Mouse (Mus musculus) intestine, embryonic 16.5 days (tissue): ENCODE measurements around the gene 3110040M04Rik. TPM values are rescaled to one million over a fixed set of nuclear protein-coding genes. Genes with fewer than 3 reads are reported as not detected.

Source experiments
- ATAC-seq: fragments of 200-750 bp; cut with Nextera tagmentation; 2 replicates; pipeline ENCODE4 v1.8.0; 2017; ENCODE audit warnings: moderate TSS enrichment, moderate library complexity
- H3K27ac ChIP-seq: fragments of 300-500 bp; sonication (generic); 2 replicates; pipeline ENCODE4 v1.5.1; 2014; ENCODE audit warnings: mild to moderate bottlenecking, low read length
- H3K27me3 ChIP-seq: fragments of 300-500 bp; sonication (generic); replicated peaks from 2 replicates; pipeline ENCODE4 v1.6.1; 2014; ENCODE audit warnings: low read length, control low read depth, mixed read lengths; ENCODE audit not compliant: control insufficient read depth, insufficient read depth
- H3K36me3 ChIP-seq: fragments of 300-500 bp; sonication (generic); 2 replicates; pipeline ENCODE4 v1.6.1; 2014; ENCODE audit warnings: low read length, control low read depth; ENCODE audit not compliant: control insufficient read depth, insufficient read depth
- H3K4me1 ChIP-seq: fragments of 300-500 bp; sonication (generic); 2 replicates; pipeline ENCODE4 v1.6.1; 2014; ENCODE audit warnings: low read length, control low read depth, mixed read lengths; ENCODE audit not compliant: control insufficient read depth, insufficient read depth
- H3K4me2 ChIP-seq: fragments of 300-500 bp; sonication (generic); 2 replicates; pipeline ENCODE4 v1.6.1; 2014; ENCODE audit warnings: low read depth, low read length, control low read depth
- H3K4me3 ChIP-seq: fragments of 300-500 bp; sonication (generic); 2 replicates; pipeline ENCODE4 v1.5.1; 2014; ENCODE audit warnings: mild to moderate bottlenecking, low read length
- H3K9ac ChIP-seq: fragments of 300-500 bp; sonication (generic); 2 replicates; pipeline ENCODE4 v1.6.1; 2014; ENCODE audit warnings: low read depth, low read length
- H3K9me3 ChIP-seq: fragments of 300-500 bp; sonication (generic); 2 replicates; pipeline ENCODE4 v1.6.1; 2016; ENCODE audit warnings: low read length, control low read depth; ENCODE audit not compliant: control insufficient read depth
- WGBS: fragments of 180-500 bp; shearing (Covaris S2); extraction: QIAGEN DNeasy Blood & Tissue Kit; methylation state at CpG from one replicate; pipeline ENCODE4 v1.1.7; 2014; 5-methylcytosine and 5-hydroxymethylcytosine counted together
- polyA plus RNA-seq: library from polyadenylated mRNA; unstranded; fragments of >200 nt; fragmentation: Nextera tagmentation; extraction: Ambion mirVana; gene quantifications from 2 replicates; pipeline ENCODE4 v1.2.1, GENCODE M21; 2015

Gene 3110040M04Rik
- polyA plus RNA-seq, 1 experiment from 2014 or later = not detected

- WGBS = 67% methylated on average over 1 of the region's 1 CpGs
- ATAC-seq = no peak
Measured at GRCm38 (mm10) chr1:151223377-151223776, 19.5 kb downstream of the 3110040M04Rik start.

GRCm38 (mm10) chr1:151224536-151224935 is 20.6 kb downstream of the 3110040M04Rik start:
- Histone ChIP-seq H3K4me1 (no peaks in the 10 kb centered on the region), H3K4me3 (no peak overlapping the region), H3K4me2 (no peak overlapping the region), H3K27ac (no peak overlapping the region), H3K9ac (no peak overlapping the region), H3K36me3 (no peaks in the 10 kb centered on the region), H3K9me3 (no peaks in the 10 kb centered on the region), H3K27me3 (no peaks in the 10 kb centered on the region)
- no peak for ATAC-seq
- 95% methylated on average over 1 of the region's 1 CpGs for WGBS

More at GRCm38 (mm10) chr1:151223377-151223776, 19.5 kb downstream of the 3110040M04Rik start:
- Histone ChIP-seq H3K36me3 (no peaks in the 10 kb centered on the region), H3K9me3 (no peaks in the 10 kb centered on the region), H3K27ac (no peak overlapping the region), H3K4me1 (no peaks in the 10 kb centered on the region), H3K9ac (no peak overlapping the region), H3K27me3 (no peaks in the 10 kb centered on the region), H3K4me2 (no peak overlapping the region), H3K4me3 (no peak overlapping the region)

GRCm38 (mm10) chr1:151227506-151227905 is 23.6 kb downstream of the 3110040M04Rik start:
- H3K9me3 ChIP-seq = no peaks in the 10 kb centered on the region
- no peaks in the 10 kb centered on the region for H3K27me3 ChIP-seq
- H3K4me2 ChIP-seq = no peak overlapping the region
- H3K9ac ChIP-seq = no peak overlapping the region
- H3K27ac ChIP-seq = no peak overlapping the region
- WGBS = 78% methylated on average over 8 of the region's 8 CpGs
- no peak for ATAC-seq
- no peaks in the 10 kb centered on the region for H3K4me1 ChIP-seq
- H3K36me3 ChIP-seq = no peaks in the 10 kb centered on the region
- no peak overlapping the region for H3K4me3 ChIP-seq

GRCm38 (mm10) chr1:151228320-151228989 is 24.5 kb downstream of the 3110040M04Rik start:
- ATAC-seq = no peak
- Histone ChIP-seq H3K4me1 (no peaks in the 10 kb centered on the region), H3K27me3 (no peaks in the 10 kb centered on the region), H3K4me3 (no peak overlapping the region), H3K4me2 (no peak overlapping the region), H3K9me3 (no peaks in the 10 kb centered on the region), H3K27ac (no peak overlapping the region), H3K9ac (no peak overlapping the region), H3K36me3 (no peaks in the 10 kb centered on the region)
- 73% methylated on average over 1 of the region's 1 CpGs for WGBS

GRCm38 (mm10) chr1:151232346-151232745 is 28.4 kb downstream of the 3110040M04Rik start:
- Histone ChIP-seq H3K9ac (no peak overlapping the region), H3K36me3 (no peaks in the 10 kb centered on the region), H3K4me2 (no peak overlapping the region), H3K4me1 (no peaks in the 10 kb centered on the region), H3K9me3 (no peaks in the 10 kb centered on the region), H3K27ac (no peak overlapping the region), H3K27me3 (no peaks in the 10 kb centered on the region), H3K4me3 (no peak overlapping the region)
- 86% methylated on average over 3 of the region's 3 CpGs for WGBS
- no peak for ATAC-seq

GRCm38 (mm10) chr1:151233756-151234155 is 29.8 kb downstream of the 3110040M04Rik start:
- 83% methylated on average over 3 of the region's 3 CpGs for WGBS
- H3K36me3 ChIP-seq = no peaks in the 10 kb centered on the region
- H3K27me3 ChIP-seq = no peaks in the 10 kb centered on the region
- no peak overlapping the region for H3K9ac ChIP-seq
- no peak for ATAC-seq
- H3K9me3 ChIP-seq = no peaks in the 10 kb centered on the region
- H3K4me1 ChIP-seq = no peaks in the 10 kb centered on the region
- H3K4me2 ChIP-seq = no peak overlapping the region
- H3K4me3 ChIP-seq = no peak overlapping the region
- H3K27ac ChIP-seq = no peak overlapping the region

- 56% methylated on average over 2 of the region's 2 CpGs for WGBS
- Histone ChIP-seq H3K4me3 (no peak overlapping the region), H3K9me3 (no peaks in the 10 kb centered on the region), H3K4me2 (no peak overlapping the region), H3K27me3 (no peaks in the 10 kb centered on the region), H3K9ac (no peak overlapping the region), H3K4me1 (no peaks in the 10 kb centered on the region), H3K36me3 (no peaks in the 10 kb centered on the region), H3K27ac (no peak overlapping the region)
- no peak for ATAC-seq
Measured at GRCm38 (mm10) chr1:151235574-151235973, 31.7 kb downstream of the 3110040M04Rik start.

- no peaks in the 10 kb centered on the region for H3K4me1 ChIP-seq
- ATAC-seq = no peak
- H3K36me3 ChIP-seq = no peaks in the 10 kb centered on the region
- no peaks in the 10 kb centered on the region for H3K9me3 ChIP-seq
- H3K27ac ChIP-seq = no peak overlapping the region
- 64% methylated on average over 13 of the region's 13 CpGs for WGBS
- no peak overlapping the region for H3K9ac ChIP-seq
- H3K4me2 ChIP-seq = no peak overlapping the region
- no peaks in the 10 kb centered on the region for H3K27me3 ChIP-seq
- no peak overlapping the region for H3K4me3 ChIP-seq
Measured at GRCm38 (mm10) chr1:151236141-151236930, 32.4 kb downstream of the 3110040M04Rik start.

GRCm38 (mm10) chr1:151237780-151238179 is 33.9 kb downstream of the 3110040M04Rik start:
- Histone ChIP-seq H3K4me1 (no peaks in the 10 kb centered on the region), H3K36me3 (no peaks in the 10 kb centered on the region), H3K4me2 (no peak overlapping the region), H3K9ac (no peak overlapping the region), H3K4me3 (no peak overlapping the region), H3K9me3 (no peaks in the 10 kb centered on the region), H3K27me3 (no peaks in the 10 kb centered on the region), H3K27ac (no peak overlapping the region)
- WGBS = 60% methylated on average over 3 of the region's 3 CpGs
- no peak for ATAC-seq
